Mouse (Mus musculus) lung, embryonic 15.5 days (tissue): ENCODE measurements around the gene Myo1e. TPM values are rescaled to one million over a fixed set of nuclear protein-coding genes. Genes with fewer than 3 reads are reported as not detected.
A peak's percentile ranks its signal among the peaks of the same experiment; 100 is the strongest.

Experiments used
- ATAC-seq: fragments of 200-750 bp; cut with Nextera tagmentation; 2 replicates; pipeline ENCODE4 v1.8.0; 2017; ENCODE audit warnings: moderate number of reproducible peaks, borderline replicate concordance; ENCODE audit not compliant: low FRiP score, low TSS enrichment; ENCODE audit errors: extremely low read depth
- H3K27ac ChIP-seq: fragments of 300-500 bp; sonication (generic); 2 replicates; pipeline ENCODE4 v1.5.1; 2015; ENCODE audit warnings: moderate library complexity, mild to moderate bottlenecking, inconsistent platforms
- H3K27me3 ChIP-seq: fragments of 300-500 bp; sonication (generic); 2 replicates; pipeline ENCODE4 v1.6.1; 2015; ENCODE audit warnings: inconsistent platforms
- H3K36me3 ChIP-seq: fragments of 300-500 bp; sonication (generic); 2 replicates; pipeline ENCODE4 v1.6.1; 2015; ENCODE audit warnings: inconsistent platforms
- H3K4me1 ChIP-seq: fragments of 300-500 bp; sonication (generic); 2 replicates; pipeline ENCODE4 v1.6.1; 2015; ENCODE audit warnings: inconsistent platforms
- H3K4me2 ChIP-seq: fragments of 300-500 bp; sonication (generic); 2 replicates; pipeline ENCODE4 v1.6.1; 2015; ENCODE audit warnings: inconsistent platforms, mild to moderate bottlenecking, moderate library complexity
- H3K4me3 ChIP-seq: fragments of 300-500 bp; sonication (generic); 2 replicates; pipeline ENCODE4 v1.5.1; 2015; ENCODE audit warnings: mild to moderate bottlenecking, inconsistent platforms
- H3K9ac ChIP-seq: fragments of 300-500 bp; sonication (generic); 2 replicates; pipeline ENCODE4 v1.6.1; 2015; ENCODE audit warnings: inconsistent platforms
- H3K9me3 ChIP-seq: fragments of 300-500 bp; sonication (generic); 2 replicates; pipeline ENCODE4 v1.6.1; 2016; ENCODE audit warnings: inconsistent platforms
- WGBS: fragments of 180-500 bp; shearing (Covaris S2); methylation state at CpG from one replicate; pipeline ENCODE4 v1.1.7; 2015; 5-methylcytosine and 5-hydroxymethylcytosine counted together
- polyA plus RNA-seq: library from polyadenylated mRNA; unstranded; fragments of >200 nt; fragmentation: Nextera tagmentation; extraction: Ambion mirVana; gene quantifications from 2 replicates; pipeline ENCODE4 v1.2.1, GENCODE M21; 2015

Gene Myo1e
- polyA plus RNA-seq: 36.3 and 40.3 TPM in 2 replicates

GRCm38 (mm10) chr9:70207151-70207831 is at the start of gene Myo1e:
Gene Myo1e, plus strand, starts transcription at chr9:70207350.
- under 1% methylated on average over 43 of the region's 43 CpGs for WGBS
- Histone ChIP-seq H3K9me3 (no peaks in the 10 kb centered on the region), H3K4me1 (peaks cover 28% of the 10 kb centered on the region; the same call in 1 of the 2 replicates), H3K4me3 (peak within 1 kb of the TSS; percentile 91), H3K4me2 (peak within 1 kb of the TSS; percentile 95), H3K36me3 (no peaks in the 10 kb centered on the region), H3K27me3 (no peaks in the 10 kb centered on the region), H3K27ac (peak within 1 kb of the TSS; percentile 97), H3K9ac (peak within 1 kb of the TSS; percentile 81)
- peak; percentile 92 for ATAC-seq

DNA sequence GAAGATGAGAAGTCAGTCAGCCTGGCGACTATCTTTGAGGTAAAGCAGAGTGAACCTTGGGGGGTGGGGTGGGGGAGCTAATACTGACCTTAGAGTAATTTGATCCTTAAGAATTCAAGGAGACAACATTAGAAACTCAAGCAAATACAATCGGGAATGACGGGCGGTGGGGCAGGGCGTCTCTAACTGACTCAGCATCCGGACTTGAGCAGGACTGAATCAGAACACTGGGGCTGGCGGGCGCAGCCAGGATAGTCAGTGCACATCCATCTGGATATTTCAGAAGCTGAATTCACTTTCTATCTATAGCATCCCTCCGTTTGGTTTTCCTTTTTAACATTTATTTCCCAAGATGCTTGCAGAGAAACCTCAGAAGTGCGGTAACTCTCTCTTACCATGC is 47.1 kb upstream of the Myo1e start:
- H3K36me3 ChIP-seq: no peaks in the 10 kb centered on the region
- 64% methylated on average over 10 of the region's 10 CpGs for WGBS
- no peak overlapping the region for H3K27ac ChIP-seq
- H3K4me1 ChIP-seq: no peaks in the 10 kb centered on the region
- no peaks in the 10 kb centered on the region for H3K27me3 ChIP-seq
- H3K9ac ChIP-seq: no peak overlapping the region
- ATAC-seq: no peak
- H3K4me2 ChIP-seq: no peak overlapping the region
- H3K9me3 ChIP-seq: no peaks in the 10 kb centered on the region
- no peak overlapping the region for H3K4me3 ChIP-seq

DNA sequence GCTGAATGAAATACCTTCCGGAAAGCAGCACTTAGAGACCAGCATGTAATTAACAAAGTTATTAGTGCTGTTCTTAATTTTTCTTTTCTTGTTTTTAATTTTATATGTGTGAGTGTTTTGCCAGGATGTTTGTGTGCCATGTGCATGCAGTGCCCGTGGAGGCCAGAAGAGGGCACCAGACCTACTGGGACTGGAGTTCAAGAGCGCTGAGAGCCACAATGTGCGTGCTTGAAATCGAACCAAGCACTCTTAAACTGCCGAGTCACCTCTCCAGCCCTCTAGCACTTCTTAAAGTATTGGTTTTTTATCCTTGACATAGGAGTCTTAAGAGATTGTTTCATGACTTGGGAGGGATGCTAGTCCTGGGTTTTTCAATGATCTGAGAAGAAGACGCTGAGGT is 38.2 kb upstream of the Myo1e start:
- ATAC-seq: no peak
- Histone ChIP-seq H3K4me1 (no peaks in the 10 kb centered on the region), H3K9ac (no peak overlapping the region), H3K9me3 (no peaks in the 10 kb centered on the region), H3K4me2 (no peak overlapping the region), H3K36me3 (no peaks in the 10 kb centered on the region), H3K4me3 (no peak overlapping the region), H3K27me3 (no peaks in the 10 kb centered on the region), H3K27ac (no peak overlapping the region)
- 80% methylated on average over 7 of the region's 7 CpGs for WGBS

GRCm38 (mm10) chr9:70174291-70174848 is 32.8 kb upstream of the Myo1e start:
- no peak overlapping the region for H3K4me2 ChIP-seq
- H3K27me3 ChIP-seq: no peaks in the 10 kb centered on the region
- WGBS: 54% methylated on average over 4 of the region's 4 CpGs
- no peak overlapping the region for H3K4me3 ChIP-seq
- ATAC-seq: no peak
- no peak overlapping the region for H3K27ac ChIP-seq
- H3K9ac ChIP-seq: no peak overlapping the region
- no peaks in the 10 kb centered on the region for H3K36me3 ChIP-seq
- no peaks in the 10 kb centered on the region for H3K4me1 ChIP-seq
- no peaks in the 10 kb centered on the region for H3K9me3 ChIP-seq

- no peaks in the 10 kb centered on the region for H3K9me3 ChIP-seq
- no peak for ATAC-seq
- H3K4me3 ChIP-seq: no peak overlapping the region
- 28% methylated on average over 6 of the region's 6 CpGs for WGBS
- H3K9ac ChIP-seq: no peak overlapping the region
- H3K4me1 ChIP-seq: no peaks in the 10 kb centered on the region
- H3K36me3 ChIP-seq: no peaks in the 10 kb centered on the region
- no peak overlapping the region for H3K27ac ChIP-seq
- H3K4me2 ChIP-seq: no peak overlapping the region
- H3K27me3 ChIP-seq: no peaks in the 10 kb centered on the region
These were observed 32.3 kb upstream of the Myo1e start for GRCm38 (mm10) chr9:70174896-70175295.

GRCm38 (mm10) chr9:70176291-70176690 is 30.9 kb upstream of the Myo1e start:
- no peaks in the 10 kb centered on the region for H3K4me1 ChIP-seq
- no peak overlapping the region for H3K27ac ChIP-seq
- no peaks in the 10 kb centered on the region for H3K9me3 ChIP-seq
- no peak overlapping the region for H3K9ac ChIP-seq
- H3K4me2 ChIP-seq: no peak overlapping the region
- no peaks in the 10 kb centered on the region for H3K36me3 ChIP-seq
- no peaks in the 10 kb centered on the region for H3K27me3 ChIP-seq
- 75% methylated on average over 3 of the region's 3 CpGs for WGBS
- ATAC-seq: no peak
- no peak overlapping the region for H3K4me3 ChIP-seq

DNA sequence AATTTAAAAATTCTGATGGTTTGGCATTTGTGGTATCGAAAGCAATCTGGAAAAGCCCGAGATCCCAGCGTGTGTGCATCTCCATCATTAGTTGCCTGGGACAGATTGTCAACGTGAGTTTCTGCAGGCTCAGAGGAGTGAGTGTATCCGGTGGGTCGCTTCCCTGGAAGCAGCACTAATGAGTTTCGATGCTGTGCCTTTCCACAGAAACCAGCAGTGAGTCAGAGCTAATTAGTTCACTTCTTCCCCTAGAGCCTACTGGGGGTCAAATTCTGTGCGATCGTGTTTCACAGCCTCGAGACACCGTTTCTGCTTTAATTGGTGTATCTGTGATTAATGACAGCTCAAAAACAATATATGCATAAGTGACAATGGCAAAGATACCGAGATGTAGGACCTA is 25.4 kb upstream of the Myo1e start:
- ATAC-seq: no peak
- no peaks in the 10 kb centered on the region for H3K9me3 ChIP-seq
- H3K27ac ChIP-seq: no peak overlapping the region
- H3K36me3 ChIP-seq: no peaks in the 10 kb centered on the region
- H3K27me3 ChIP-seq: no peaks in the 10 kb centered on the region
- H3K4me3 ChIP-seq: no peak overlapping the region
- no peaks in the 10 kb centered on the region for H3K4me1 ChIP-seq
- 71% methylated on average over 12 of the region's 12 CpGs for WGBS
- H3K4me2 ChIP-seq: no peak overlapping the region
- no peak overlapping the region for H3K9ac ChIP-seq

- Histone ChIP-seq H3K4me2 (no peak overlapping the region), H3K27me3 (no peaks in the 10 kb centered on the region), H3K36me3 (no peaks in the 10 kb centered on the region), H3K4me3 (no peak overlapping the region), H3K27ac (no peak overlapping the region), H3K4me1 (no peaks in the 10 kb centered on the region), H3K9ac (no peak overlapping the region), H3K9me3 (no peaks in the 10 kb centered on the region)
- WGBS: 61% methylated on average over 7 of the region's 7 CpGs
- ATAC-seq: no peak
These were observed 24.5 kb upstream of the Myo1e start for GRCm38 (mm10) chr9:70182639-70183038.

DNA sequence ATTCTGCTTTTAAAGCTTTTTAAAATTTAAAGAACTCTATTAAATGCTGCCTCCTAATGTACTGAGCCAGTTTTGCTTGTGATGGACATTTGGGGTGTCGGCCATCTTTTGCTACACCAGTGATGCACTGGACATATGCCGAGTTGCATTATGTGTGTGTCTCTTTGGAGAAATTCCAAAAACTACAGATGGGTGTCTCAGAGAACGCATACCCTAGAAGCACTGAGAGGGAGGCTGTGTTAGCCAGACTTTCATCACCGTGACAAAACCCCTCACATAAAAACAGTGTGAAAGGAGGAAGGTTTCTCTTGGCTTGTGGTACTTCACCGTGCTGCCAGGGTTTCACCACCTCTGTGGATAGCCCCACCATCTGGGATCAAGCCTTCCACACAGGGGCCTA is 14.8 kb upstream of the Myo1e start:
- no peaks in the 10 kb centered on the region for H3K36me3 ChIP-seq
- no peaks in the 10 kb centered on the region for H3K4me1 ChIP-seq
- no peaks in the 10 kb centered on the region for H3K9me3 ChIP-seq
- H3K9ac ChIP-seq: no peak overlapping the region
- H3K27me3 ChIP-seq: no peaks in the 10 kb centered on the region
- H3K4me3 ChIP-seq: no peak overlapping the region
- no peak overlapping the region for H3K27ac ChIP-seq
- ATAC-seq: no peak
- 66% methylated on average over 5 of the region's 5 CpGs for WGBS
- no peak overlapping the region for H3K4me2 ChIP-seq

GRCm38 (mm10) chr9:70194622-70195021 is 12.5 kb upstream of the Myo1e start:
- Histone ChIP-seq H3K9ac (no peak overlapping the region), H3K36me3 (no peaks in the 10 kb centered on the region), H3K27ac (no peak overlapping the region), H3K9me3 (no peaks in the 10 kb centered on the region), H3K27me3 (no peaks in the 10 kb centered on the region), H3K4me3 (no peak overlapping the region), H3K4me1 (no peaks in the 10 kb centered on the region), H3K4me2 (no peak overlapping the region)
- WGBS: 71% methylated on average over 11 of the region's 11 CpGs
- no peak for ATAC-seq

DNA sequence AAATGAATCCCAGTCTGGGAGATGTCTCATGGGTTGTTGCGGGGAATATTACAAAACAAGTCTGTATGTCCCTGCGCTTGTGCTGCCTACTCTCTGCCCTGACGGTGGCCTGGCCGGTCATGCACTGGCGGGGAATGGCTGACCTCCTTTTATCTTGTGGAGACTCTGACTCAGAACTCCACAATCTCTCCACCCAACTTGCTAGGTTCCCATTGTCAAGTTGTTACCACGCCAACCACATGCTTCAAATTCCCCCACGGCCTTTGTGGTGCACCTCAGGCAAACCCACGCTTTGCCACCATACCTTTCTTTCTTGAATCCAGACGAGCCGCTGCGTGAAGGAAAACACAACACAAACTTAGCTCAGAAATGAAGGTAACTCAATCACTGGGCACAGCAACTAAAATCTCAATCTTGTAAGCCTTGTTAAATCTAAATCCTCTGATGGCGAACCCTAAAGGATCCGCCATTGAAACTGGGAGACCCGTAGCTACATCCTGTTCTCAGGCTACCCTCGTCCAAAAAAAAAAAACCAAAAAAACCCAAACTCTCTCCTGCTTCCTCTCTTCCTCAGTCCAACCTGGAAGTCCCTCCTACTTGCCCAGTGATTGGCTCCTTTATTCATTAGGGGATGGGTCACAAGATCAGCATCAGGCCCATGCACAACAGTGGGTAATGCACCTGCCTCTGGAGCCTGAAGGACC is 10.0 kb upstream of the Myo1e start:
- Histone ChIP-seq H3K27me3 (no peaks in the 10 kb centered on the region), H3K4me2 (no peak overlapping the region), H3K4me1 (no peaks in the 10 kb centered on the region), H3K4me3 (no peak overlapping the region), H3K27ac (no peak overlapping the region), H3K36me3 (no peaks in the 10 kb centered on the region), H3K9ac (no peak overlapping the region), H3K9me3 (no peaks in the 10 kb centered on the region)
- WGBS: 81% methylated on average over 15 of the region's 15 CpGs
- no peak for ATAC-seq

GRCm38 (mm10) chr9:70197992-70198391 is 9.2 kb upstream of the Myo1e start:
- Histone ChIP-seq H3K9me3 (no peaks in the 10 kb centered on the region), H3K27me3 (no peaks in the 10 kb centered on the region), H3K36me3 (no peaks in the 10 kb centered on the region), H3K4me2 (no peak overlapping the region), H3K4me3 (no peak overlapping the region), H3K9ac (no peak overlapping the region), H3K4me1 (no peaks in the 10 kb centered on the region), H3K27ac (no peak overlapping the region)
- no peak for ATAC-seq
- WGBS: 89% methylated on average over 8 of the region's 8 CpGs
